Mouse (Mus musculus) cortical plate, adult 2 months (tissue): ENCODE measurements around the gene Kif1a. TPM values are rescaled to one million over a fixed set of nuclear protein-coding genes. Genes with fewer than 3 reads are reported as not detected.
A peak's percentile ranks its signal among the peaks of the same experiment; 100 is the strongest.

Source experiments
- H3K27ac ChIP-seq: fragments of 200-500 bp; 2 replicates; pipeline ENCODE4 v1.5.1; 2012; ENCODE audit warnings: low read length, control low read depth, inconsistent platforms; ENCODE audit not compliant: insufficient read depth
- H3K4me1 ChIP-seq: fragments of 200-500 bp; 2 replicates; pipeline ENCODE4 v1.6.1; 2011; ENCODE audit warnings: low read length; ENCODE audit not compliant: control insufficient read depth, insufficient read depth
- H3K4me3 ChIP-seq: fragments of 200-500 bp; 2 replicates; pipeline ENCODE4 v1.5.1; 2011; ENCODE audit warnings: mild to moderate bottlenecking, low read length, control low read depth; ENCODE audit not compliant: insufficient read depth
- CTCF ChIP-seq: fragments of 200-500 bp; IDR thresholded peaks from 2 replicates; pipeline ENCODE4 v1.5.1; 2011; ENCODE audit warnings: mild to moderate bottlenecking, control low read depth, low read length; ENCODE audit not compliant: insufficient read depth; ENCODE audit errors: extremely low read depth
- POLR2A ChIP-seq: fragments of 200-500 bp; IDR thresholded peaks from 2 replicates; pipeline ENCODE4 v1.6.1; 2011; ENCODE audit warnings: mild to moderate bottlenecking, low read length, control low read depth; ENCODE audit not compliant: insufficient read depth; ENCODE audit errors: extremely low read depth
- polyA plus RNA-seq: library from polyadenylated mRNA; depleted of rRNA; stranded (reverse); fragments of >200 nt; gene quantifications from 2 replicates; pipeline ENCODE4 v1.2.3, GENCODE M21; 2012; rRNA removed

Kif1a gene
- 349 and 356 TPM in 2 replicates for polyA plus RNA-seq

DNA sequence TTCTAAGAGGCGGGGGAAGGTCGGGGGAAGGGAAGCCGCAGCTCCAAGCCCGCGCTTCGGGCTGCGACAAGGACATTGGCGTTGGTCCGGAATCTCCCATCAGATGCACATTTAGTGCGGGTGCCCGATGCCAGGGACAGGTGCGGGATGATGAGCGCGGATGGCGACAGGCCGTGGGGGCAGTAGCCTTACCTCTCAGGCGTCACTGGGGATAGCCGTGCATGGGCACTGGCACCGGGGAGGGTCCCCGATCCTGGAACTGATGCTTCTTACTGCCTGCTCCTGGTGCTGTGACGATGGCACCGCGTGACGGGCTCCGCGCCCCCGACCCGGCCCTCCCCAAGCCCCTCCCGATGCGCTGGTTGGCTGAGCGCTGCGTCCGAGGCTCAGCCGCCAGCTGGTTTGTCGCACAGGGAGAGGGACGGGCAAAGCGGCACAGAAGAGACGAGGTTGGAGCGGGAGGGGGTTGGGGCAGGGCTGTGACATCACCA is at the start of gene Kif1a:
Gene Kif1a (minus strand): TSS at position 381 of the 491 bp plus-strand sequence.
- TF ChIP-seq CTCF, result no peak
- peak; percentile 96 for TF ChIP-seq POLR2A
- Histone ChIP-seq H3K4me1 (peaks cover 6% of the 10 kb centered on the region; the same call in 1 of the 2 replicates), H3K27ac (peak within 1 kb of the TSS; percentile 82), H3K4me3 (peak within 1 kb of the TSS; percentile 96)

DNA sequence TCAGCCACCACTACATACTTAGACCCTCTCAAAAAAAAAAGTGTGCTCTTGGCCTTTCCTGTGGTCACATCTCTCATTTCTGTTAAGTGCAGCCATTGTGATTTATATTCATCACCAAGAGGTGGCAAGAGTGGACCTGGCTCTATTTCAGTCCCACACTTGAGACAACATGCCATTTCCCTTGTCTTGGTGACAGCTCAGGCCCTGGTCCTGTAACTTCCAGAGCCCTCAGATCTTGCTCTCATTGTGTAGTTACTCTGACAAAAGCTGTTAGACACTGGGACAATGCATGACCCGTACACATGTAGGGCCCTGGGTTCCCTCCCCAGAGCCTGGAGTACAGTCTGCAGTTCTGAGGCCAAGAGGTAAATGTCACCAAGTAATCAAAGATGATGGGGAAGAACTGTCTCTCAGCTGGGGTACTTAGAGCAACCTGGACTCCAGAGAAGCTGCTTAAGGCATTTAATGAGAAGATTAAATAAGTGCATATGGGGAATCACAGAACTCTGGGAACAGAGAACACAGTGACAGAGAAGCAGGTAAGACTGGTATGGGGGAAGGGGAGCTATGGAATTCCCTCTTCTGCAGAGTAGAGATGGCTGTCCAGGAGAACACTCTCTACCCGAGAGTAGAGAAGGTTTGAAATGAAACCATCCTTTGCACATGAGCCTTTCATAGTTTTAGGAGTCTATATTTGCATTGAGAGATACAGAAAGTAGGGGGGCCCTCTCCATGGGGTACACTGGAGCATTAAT is 49.3 kb upstream of the Kif1a start:
- TF ChIP-seq POLR2A, result no peak
- TF ChIP-seq CTCF, result no peak
- H3K4me1 ChIP-seq, result no peaks in the 10 kb centered on the region
- no peak overlapping the region for H3K27ac ChIP-seq
- no peak overlapping the region for H3K4me3 ChIP-seq

DNA sequence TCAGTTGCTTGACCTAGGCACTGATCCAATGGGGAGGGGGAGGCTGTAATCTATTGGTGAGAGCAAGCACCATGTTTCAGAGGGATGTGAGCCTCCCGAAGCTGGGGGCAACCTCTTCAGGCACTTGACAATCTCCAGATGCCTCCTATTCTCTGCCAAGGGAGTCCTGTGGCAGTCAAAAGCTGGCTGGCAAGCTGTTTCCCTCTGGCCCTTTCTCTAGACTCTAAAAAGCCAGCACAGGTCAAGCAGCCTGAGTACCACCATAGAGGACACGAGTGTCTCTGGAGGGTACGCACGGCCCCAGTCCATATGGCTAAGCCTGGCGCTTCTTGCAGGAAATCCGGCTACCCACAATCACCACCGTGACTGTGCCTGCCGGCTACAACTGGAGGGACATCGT is 42.4 kb upstream of the Kif1a start:
- H3K27ac ChIP-seq, result no peak overlapping the region
- H3K4me3 ChIP-seq, result no peak overlapping the region
- H3K4me1 ChIP-seq, result no peaks in the 10 kb centered on the region
- TF ChIP-seq CTCF (no peak), POLR2A (no peak)

DNA sequence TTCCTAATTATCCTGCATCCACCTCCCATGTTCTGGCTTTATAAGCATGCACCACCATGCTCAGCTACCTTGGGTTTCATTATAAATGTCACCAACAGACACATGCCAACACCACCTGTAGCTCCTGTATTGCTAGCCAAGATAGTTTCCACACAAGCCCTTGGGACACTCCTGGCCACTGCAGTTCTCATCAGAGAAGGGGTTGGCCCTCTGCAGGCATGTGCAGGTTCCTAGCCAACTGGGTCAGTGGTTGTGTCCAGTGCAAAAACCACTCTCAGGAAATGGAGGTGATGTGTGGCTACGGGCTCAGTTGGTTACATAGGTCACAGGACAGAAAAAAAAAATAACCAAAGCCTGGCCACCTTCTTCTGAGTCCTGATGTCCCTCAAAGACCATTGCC is 41.1 kb upstream of the Kif1a start:
- TF ChIP-seq CTCF, result no peak
- no peak for TF ChIP-seq POLR2A
- Histone ChIP-seq H3K27ac (no peak overlapping the region), H3K4me1 (no peaks in the 10 kb centered on the region)

DNA sequence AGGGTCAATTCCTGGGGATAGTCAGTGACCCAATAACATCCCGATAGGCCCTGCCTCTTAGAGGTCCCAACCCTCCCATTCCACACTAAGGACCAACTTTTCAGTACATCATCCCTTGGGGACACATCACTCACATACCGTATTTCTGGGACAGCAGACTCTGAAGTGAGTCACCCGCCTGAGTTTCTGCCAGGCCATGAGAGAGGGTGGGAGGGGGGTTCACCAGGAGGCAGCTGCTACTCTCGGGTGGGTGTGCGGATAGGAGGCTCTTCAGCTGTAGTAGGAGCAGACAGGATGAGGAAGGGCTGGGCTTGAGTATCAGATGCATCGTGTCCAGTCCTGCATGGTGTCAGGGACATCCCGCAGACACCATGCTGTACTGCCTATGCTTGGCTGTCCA is 38.0 kb upstream of the Kif1a start:
- Histone ChIP-seq H3K4me1 (no peaks in the 10 kb centered on the region), H3K4me3 (no peak overlapping the region), H3K27ac (no peak overlapping the region)
- TF ChIP-seq POLR2A (no peak), CTCF (no peak)

More for the DNA sequence above, 41.1 kb upstream of the Kif1a start:
- no peak overlapping the region for H3K4me3 ChIP-seq

DNA sequence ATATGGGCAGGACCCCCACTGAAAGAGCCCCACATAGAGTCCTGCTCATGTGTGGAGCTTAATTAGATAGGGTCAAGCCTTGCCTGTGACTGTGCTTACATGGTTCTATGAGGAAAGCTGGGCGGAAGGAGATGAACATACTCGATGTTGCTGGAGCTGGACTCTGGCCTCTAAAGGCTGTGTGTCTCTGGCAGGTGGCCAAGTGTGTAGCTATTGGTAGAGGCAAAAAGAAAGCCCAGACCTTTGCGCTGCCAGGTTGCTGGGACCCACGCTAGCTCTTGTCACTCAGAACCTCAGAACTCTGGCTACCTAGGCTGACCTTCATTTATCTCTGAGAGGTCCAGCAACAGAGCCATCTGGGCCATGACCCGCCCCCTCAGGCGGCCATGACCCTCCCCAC is 36.8 kb upstream of the Kif1a start:
- H3K27ac ChIP-seq, result no peak overlapping the region
- H3K4me1 ChIP-seq, result no peaks in the 10 kb centered on the region
- TF ChIP-seq POLR2A, result no peak
- TF ChIP-seq CTCF, result no peak
- H3K4me3 ChIP-seq, result no peak overlapping the region

DNA sequence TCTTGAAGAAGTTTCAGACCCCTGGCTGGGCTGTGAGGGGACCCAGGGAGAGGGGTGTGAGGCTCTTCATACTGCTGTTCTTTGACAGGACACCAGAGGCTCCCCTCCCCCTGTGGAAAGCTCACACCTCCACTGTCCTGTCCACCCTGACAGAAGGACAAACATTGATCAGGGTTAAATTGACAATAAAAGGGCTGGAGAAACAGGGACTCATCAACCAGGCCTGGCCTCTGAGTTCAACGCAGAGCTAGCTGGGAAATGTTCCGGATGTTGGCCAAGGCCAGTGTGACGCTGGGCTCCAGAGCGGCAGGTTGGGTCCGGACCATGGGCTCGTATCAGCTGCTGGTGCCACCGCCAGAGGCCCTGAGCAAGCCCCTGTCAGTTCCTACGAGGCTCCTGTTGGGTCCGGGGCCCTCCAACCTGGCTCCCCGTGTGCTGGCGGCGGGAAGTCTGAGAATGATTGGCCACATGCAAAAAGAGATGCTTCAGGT is 33.3 kb upstream of the Kif1a start, which contains the start of gene Agxt:
Gene Agxt (plus strand): TSS at position 205 of the 491 bp plus-strand sequence.
- no peak for TF ChIP-seq CTCF
- no peak for TF ChIP-seq POLR2A
- Histone ChIP-seq H3K4me1 (no peaks in the 10 kb centered on the region), H3K27ac (no peak within 1 kb of the TSS), H3K4me3 (no peak within 1 kb of the TSS)

DNA sequence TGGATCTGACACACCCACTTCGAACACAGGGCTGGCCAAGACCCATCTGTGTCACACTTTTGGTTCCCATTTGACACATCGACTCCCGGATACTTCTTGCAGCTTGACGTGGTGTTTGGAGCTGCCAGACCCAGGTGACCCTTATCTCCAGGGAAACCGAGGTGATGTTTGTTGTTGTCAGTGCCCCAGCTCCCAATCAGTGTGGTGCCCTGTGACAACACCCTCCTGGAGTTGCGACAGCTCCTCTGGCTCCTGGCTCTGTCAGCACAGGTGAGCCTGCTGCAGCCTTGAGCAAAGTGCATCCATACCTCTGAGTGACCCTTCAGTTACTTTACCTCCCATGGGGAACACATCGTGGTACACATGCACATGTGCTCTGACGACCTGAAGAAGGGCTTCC is 30.9 kb upstream of the Kif1a start:
- H3K4me1 ChIP-seq, result no peaks in the 10 kb centered on the region
- H3K4me3 ChIP-seq, result no peak overlapping the region
- no peak for TF ChIP-seq POLR2A
- no peak overlapping the region for H3K27ac ChIP-seq

DNA sequence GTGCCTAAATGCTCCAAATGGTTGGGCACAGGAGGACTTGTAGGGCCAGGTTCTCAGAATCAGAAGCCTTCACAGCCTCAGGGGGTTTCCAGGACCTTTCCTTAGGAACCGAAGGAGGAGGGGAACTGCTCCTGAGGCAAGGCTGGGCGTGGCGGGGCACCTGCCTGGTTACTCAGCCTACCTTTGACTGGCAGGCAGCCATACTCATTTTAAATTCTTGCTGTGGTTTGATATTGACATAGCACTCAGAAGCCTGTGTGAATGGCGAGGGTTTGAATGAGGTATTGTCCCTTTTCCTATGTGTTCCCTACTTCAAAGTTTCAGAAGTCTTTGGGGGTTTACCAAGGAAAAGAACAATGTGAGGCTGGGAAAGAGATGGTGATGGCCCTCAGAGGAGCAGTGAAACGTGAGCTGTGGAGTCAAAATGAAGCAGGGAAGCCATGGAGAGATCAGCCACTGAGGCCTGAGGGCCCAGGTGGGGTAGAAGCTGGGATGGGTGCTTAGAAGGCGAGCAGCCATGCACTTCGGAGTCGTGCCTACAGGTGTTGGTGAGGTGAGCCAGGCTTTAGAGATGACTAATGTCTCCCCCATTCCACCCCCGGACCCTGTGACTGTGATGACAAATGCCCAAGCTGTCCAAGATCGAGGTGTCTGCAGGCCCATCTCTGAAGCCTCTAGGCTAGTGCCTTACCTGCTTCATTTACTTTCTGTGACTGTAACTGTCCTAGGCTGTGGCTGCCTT is 28.7 kb upstream of the Kif1a start:
- TF ChIP-seq CTCF (no peak), POLR2A (no peak)
- Histone ChIP-seq H3K27ac (no peak overlapping the region), H3K4me1 (no peaks in the 10 kb centered on the region), H3K4me3 (no peak overlapping the region)
